22 mouse cellular contexts compared by ENCODE assay signal in the genomic region with DNA sequence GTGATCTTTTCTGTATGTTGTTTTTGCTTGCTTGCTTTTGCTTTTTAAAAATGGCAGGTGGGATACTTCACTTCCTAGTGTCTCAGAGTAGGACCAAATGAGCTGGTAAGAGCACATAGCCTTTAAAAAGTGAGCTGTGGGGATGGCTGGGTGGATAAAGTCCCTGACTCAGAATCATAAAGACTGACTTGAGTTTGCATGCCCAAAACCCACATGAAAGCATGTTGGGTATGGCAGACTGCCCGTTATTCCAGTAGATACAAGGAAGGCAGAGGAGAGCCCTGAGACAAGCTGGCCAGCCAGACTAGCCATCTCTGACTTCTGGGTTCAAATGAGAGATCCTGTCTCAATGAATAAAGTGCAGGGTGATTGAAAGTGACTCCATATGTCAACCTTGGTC.
A peak's percentile ranks its signal among the peaks of the same experiment; 100 is the strongest.
DNase-seq lines count a peak whose midpoint lies in the region; ATAC-seq and TF ChIP-seq lines count a peak whose summit lies in the region.
"Had no signal": no experiment of that assay in that cellular context is flagged by ENCODE, and none has a peak within 500 bp of the region (broad histone marks: within the 10 kb centered on the region; RNA-seq: fewer than 3 reads in every experiment).

No protein-coding gene starts in this region.

- H3K9me3 ChIP-seq in lung, postnatal 0 days (ENCODE audit: low read length): no peaks in the 10 kb centered on the region
- no peaks in the 10 kb centered on the region for H3K9me3 ChIP-seq in CH12.LX (replicated peaks; ENCODE audit: low read length)
- no peaks in the 10 kb centered on the region for H3K9me3 ChIP-seq in embryonic facial prominence, embryonic 14.5 days (ENCODE audit: control insufficient read depth, low read length)
- H3K9me3 ChIP-seq: embryonic facial prominence, embryonic 15.5 days; forebrain, embryonic 15.5 days; heart, embryonic 15.5 days had no signal

- no peak for TF ChIP-seq EP300 in lung, postnatal 0 days (IDR thresholded peaks at IDR 0.05)
- TF ChIP-seq EP300 in CH12.LX (IDR thresholded peaks at IDR 0.05; ENCODE audit: low read length): no peak

- ATAC-seq in lung, postnatal 0 days: no peak
- ATAC-seq in embryonic facial prominence, embryonic 14.5 days (ENCODE audit: low read depth): no peak
- ATAC-seq in cerebellum, adult (ENCODE audit: insufficient number of reproducible peaks, low FRiP score, low TSS enrichment): no peak
- ATAC-seq: forebrain, embryonic 15.5 days; intestine, embryonic 16.5 days had no signal

- no peak for TF ChIP-seq POLR2A in CH12.LX (IDR thresholded peaks at IDR 0.05; ENCODE audit: low read depth, low read length)

- DNase-seq in lung, postnatal 10 days: peak; percentile 14
- no peak for DNase-seq in lung, postnatal 0 days (ENCODE audit: low spot score)
- no peak for DNase-seq in CH12.LX (ENCODE audit: extremely low read depth)
- DNase-seq in embryonic facial prominence, embryonic 14.5 days (ENCODE audit: low spot score): peak; percentile 61
- DNase-seq in right cerebral cortex, postnatal 14 days: no peak
- no peak for DNase-seq in c-Kit-positive CD71-positive TER-119-positive erythroid progenitor cells, embryonic 14.5 days (ENCODE audit: low spot score)
- DNase-seq: adrenal gland, adult 8-10 months; adrenal gland, postnatal 36 days; B cell, adult 2 months; cerebellum, adult 11-12 months; cerebellum, adult 9-10 months; cerebellum, postnatal 25 days; gastrocnemius, postnatal 36 days; heart, adult 18-20 months; heart, postnatal 14 days had no signal

- no peak overlapping the region for H3K27ac ChIP-seq in lung, postnatal 0 days (ENCODE audit: low read length)
- H3K27ac ChIP-seq in CH12.LX (ENCODE audit: insufficient read depth, low read depth): 0 out of 2 replicates have a peak overlapping the region, but pooled peaks have one; percentile 32
- no peak overlapping the region for H3K27ac ChIP-seq in embryonic facial prominence, embryonic 14.5 days (replicated peaks; ENCODE audit: low read depth, low read length)
- H3K27ac ChIP-seq: forebrain, embryonic 15.5 days; heart, embryonic 15.5 days; hindbrain, embryonic 14.5 days had no signal

- no peaks in the 10 kb centered on the region for H3K36me3 ChIP-seq in lung, postnatal 0 days (ENCODE audit: insufficient read depth, low read length)
- no peaks in the 10 kb centered on the region for H3K36me3 ChIP-seq in CH12.LX (replicated peaks in 1 of 2; ENCODE audit: control insufficient read depth in 1 of 2, insufficient read depth in 1 of 2, low read length in 1 of 2)
- H3K36me3 ChIP-seq in embryonic facial prominence, embryonic 14.5 days (ENCODE audit: control insufficient read depth, insufficient read depth, low read length): no peaks in the 10 kb centered on the region
- H3K36me3 ChIP-seq: embryonic facial prominence, embryonic 15.5 days; forebrain, embryonic 15.5 days; heart, embryonic 15.5 days had no signal

- no peaks in the 10 kb centered on the region; the same call in 1 of the 2 replicates for H3K4me1 ChIP-seq in lung, postnatal 0 days (ENCODE audit: insufficient read depth, low read depth, low read length)
- H3K4me1 ChIP-seq in CH12.LX (ENCODE audit: control insufficient read depth in 1 of 2, insufficient read depth in 2 of 2): peaks cover 11 to 12% of the 10 kb centered on the region in 2 experiments
- peaks cover 7% of the 10 kb centered on the region; the same call in 1 of the 2 replicates for H3K4me1 ChIP-seq in embryonic facial prominence, embryonic 14.5 days (ENCODE audit: control insufficient read depth, insufficient read depth, low read length)
- H3K4me1 ChIP-seq: heart, embryonic 15.5 days had no signal

- no peak overlapping the region for H3K4me3 ChIP-seq in lung, postnatal 0 days (ENCODE audit: low read depth, low read length)
- no peak overlapping the region for H3K4me3 ChIP-seq in CH12.LX (replicated peaks in 1 of 3; ENCODE audit: low read depth in 2 of 3, low read length in 2 of 3, poor library complexity in 1 of 3)
- no peak overlapping the region for H3K4me3 ChIP-seq in embryonic facial prominence, embryonic 14.5 days (ENCODE audit: low read depth, low read length)
- H3K4me3 ChIP-seq: embryonic facial prominence, embryonic 15.5 days; forebrain, embryonic 15.5 days; heart, embryonic 15.5 days had no signal

- H3K9ac ChIP-seq in lung, postnatal 0 days (replicated peaks; ENCODE audit: low read depth): no peak overlapping the region
- peak overlapping the region; percentile 69; the same call in 1 of the 2 replicates for H3K9ac ChIP-seq in CH12.LX (ENCODE audit: insufficient read depth, low read depth)
- no peak overlapping the region for H3K9ac ChIP-seq in embryonic facial prominence, embryonic 14.5 days (ENCODE audit: low read depth, low read length)
- H3K9ac ChIP-seq: embryonic facial prominence, embryonic 15.5 days; forebrain, embryonic 15.5 days; heart, embryonic 15.5 days; hindbrain, embryonic 14.5 days had no signal

- dilution Hi-C loops in CH12.LX (cut with MboI; ENCODE audit: extremely low pct_ligation_motif_present, extremely low pct_unique_long_range_greater_than_20kb, low sequenced_read_pairs): no loop called here

- no peaks in the 10 kb centered on the region for H3K79me2 ChIP-seq in CH12.LX (replicated peaks; ENCODE audit: control insufficient read depth, extremely low read depth, insufficient read depth, poor library complexity, severe bottlenecking)

- H3K4me2 ChIP-seq in lung, postnatal 0 days (replicated peaks; ENCODE audit: low read depth, low read length): no peak overlapping the region
- peak overlapping the region; percentile 95 for H3K4me2 ChIP-seq in CH12.LX (ENCODE audit: insufficient read depth, low read depth, poor library complexity, severe bottlenecking)
- H3K4me2 ChIP-seq in embryonic facial prominence, embryonic 14.5 days (ENCODE audit: low read depth, low read length): no peak overlapping the region
- H3K4me2 ChIP-seq: embryonic facial prominence, embryonic 15.5 days; forebrain, embryonic 15.5 days; heart, embryonic 11.5 days; heart, embryonic 15.5 days; hindbrain, embryonic 14.5 days had no signal

- no peak for TF ChIP-seq RAD21 in CH12.LX (IDR thresholded peaks at IDR 0.05; ENCODE audit: low read depth, low read length)

- in situ Hi-C loops in CH12.LX (cut with MboI; ENCODE audit: low pct_ligation_motif_present, low pct_unique_long_range_greater_than_20kb, low sequenced_read_pairs): no loop called here

- H3K27me3 ChIP-seq in lung, postnatal 0 days (replicated peaks; ENCODE audit: insufficient read depth, low read length): no peaks in the 10 kb centered on the region
- H3K27me3 ChIP-seq in CH12.LX (replicated peaks): no peaks in the 10 kb centered on the region
- H3K27me3 ChIP-seq in embryonic facial prominence, embryonic 14.5 days (replicated peaks; ENCODE audit: control insufficient read depth, insufficient read depth, low read length): no peaks in the 10 kb centered on the region
- H3K27me3 ChIP-seq: embryonic facial prominence, embryonic 15.5 days; forebrain, embryonic 15.5 days; heart, embryonic 15.5 days had no signal

- no peak for TF ChIP-seq CTCF in lung, postnatal 0 days (IDR thresholded peaks at IDR 0.05)
- TF ChIP-seq CTCF in CH12.LX (conservative IDR thresholded peaks at IDR 0.05 in 1 of 2, IDR thresholded peaks at IDR 0.05 in 1 of 2; ENCODE audit: low read depth in 2 of 2, low read length in 2 of 2): no peak

- WGBS in lung, postnatal 0 days: 70% methylated on average over 1 of the region's 1 CpGs
- WGBS in embryonic facial prominence, embryonic 14.5 days: 72% methylated on average over 1 of the region's 1 CpGs

TF ChIP-seq in CH12.LX, 34 proteins besides CTCF, POLR2A, EP300 and RAD21:
- TF ChIP-seq ZC3H11A (IDR thresholded peaks at IDR 0.05; ENCODE audit: low read depth, low read length) (no peak), MAFK (IDR thresholded peaks at IDR 0.05; ENCODE audit: insufficient replicate concordance, low read length) (no peak), ETS1 (conservative IDR thresholded peaks at IDR 0.05; ENCODE audit: low read depth, low read length) (no peak), BHLHE40 (IDR thresholded peaks at IDR 0.05; ENCODE audit: low read depth, low read length) (0 out of 2 replicates have a peak, but pooled peaks have one; percentile 12), JUND (conservative IDR thresholded peaks at IDR 0.05; ENCODE audit: low read depth, low read length) (no peak), PAX5 (IDR thresholded peaks at IDR 0.05; ENCODE audit: low read length) (no peak), IRF4 (IDR thresholded peaks at IDR 0.05; ENCODE audit: low read depth, low read length) (peak; percentile 73), TCF12 (IDR thresholded peaks at IDR 0.05; ENCODE audit: low read depth, low read length) (no peak), ZMIZ1 (IDR thresholded peaks at IDR 0.05; ENCODE audit: low read depth, low read length) (no peak), MAZ (IDR thresholded peaks at IDR 0.05; ENCODE audit: low read depth, low read length) (no peak), SMC3 (IDR thresholded peaks at IDR 0.05; ENCODE audit: low read depth, low read length) (no peak), ZNF384 (IDR thresholded peaks at IDR 0.05; ENCODE audit: low read depth, low read length) (no peak), GABPA (IDR thresholded peaks at IDR 0.05; ENCODE audit: insufficient replicate concordance, low read depth, low read length) (no peak), KAT2A (IDR thresholded peaks at IDR 0.05; ENCODE audit: insufficient replicate concordance, low read length) (no peak), E2F4 (IDR thresholded peaks at IDR 0.05; ENCODE audit: insufficient replicate concordance, low read depth, low read length) (no peak), ZKSCAN1 (IDR thresholded peaks at IDR 0.05; ENCODE audit: borderline replicate concordance, low read depth, low read length) (no peak)

Comparison
In these comparisons a context has a peak if more than half of its experiments do, and no peak if none do; other contexts are left out.
1. DNase-seq: peak in lung, postnatal 10 days (single experiment) and embryonic facial prominence, embryonic 14.5 days (single experiment); none in lung, postnatal 0 days (single experiment), CH12.LX (single experiment), right cerebral cortex, postnatal 14 days (single experiment) and c-Kit-positive CD71-positive TER-119-positive erythroid progenitor cells, embryonic 14.5 days (single experiment).